Mouse (Mus musculus) cortical plate, adult 2 months (tissue): Measurements from ENCODE around the gene Med12l.

Source experiments
- CTCF ChIP-seq: fragments of 200-500 bp; IDR thresholded peaks from 2 replicates; pipeline ENCODE4 v1.5.1; 2011; ENCODE audit warnings: mild to moderate bottlenecking, control low read depth, low read length; ENCODE audit not compliant: insufficient read depth; ENCODE audit errors: extremely low read depth
- POLR2A ChIP-seq: fragments of 200-500 bp; IDR thresholded peaks from 2 replicates; pipeline ENCODE4 v1.6.1; 2011; ENCODE audit warnings: mild to moderate bottlenecking, low read length, control low read depth; ENCODE audit not compliant: insufficient read depth; ENCODE audit errors: extremely low read depth

- TF ChIP-seq POLR2A = no peak
- TF ChIP-seq CTCF = no peak
Observed at GRCm38 (mm10) chr3:59077278-59077677, 71.7 kb downstream of the Med12l start.
